Mouse (Mus musculus) heart, postnatal 0 days (tissue): ENCODE data around the gene Saysd1.

Experiments
- CTCF ChIP-seq: IDR thresholded peaks from 2 replicates; pipeline ENCODE4 v1.5.1; 2016; ENCODE audit warnings: antibody characterized with exemption, control low read depth, low read depth
- EP300 ChIP-seq: IDR thresholded peaks from 2 replicates; pipeline ENCODE4 v1.6.1; 2016; ENCODE audit warnings: antibody characterized with exemption, low read depth

- TF ChIP-seq CTCF = no peak
- TF ChIP-seq EP300 = no peak
Measured at GRCm38 (mm10) chr14:20064771-20065170, 73.6 kb downstream of the Saysd1 start.
